Mouse (Mus musculus) layer of hippocampus, postnatal 14 days (tissue): ENCODE measurements around the gene Amigo2. TPM values are rescaled to one million over a fixed set of nuclear protein-coding genes. Genes with fewer than 3 reads are reported as not detected.
A peak's percentile ranks its signal among the peaks of the same experiment; 100 is the strongest.

ENCODE experiments used
- DNase-seq, 2 experiments: peaks; one replicate each; pipeline ENCODE4 v3.0.0; 2021 to 2022; ENCODE audit warnings: low spot score in 2 of 2, mixed read lengths in 1 of 2
- long read RNA-seq, 2 experiments: library from polyadenylated mRNA; stranded (forward); transcript quantifications; one replicate each; pipeline ENCODE4 v2.0.0; 2021
- total RNA-seq, 2 experiments: library from RNA; stranded (reverse); gene quantifications; 2 replicates each; pipeline ENCODE4 v1.2.3; 2021

Amigo2 gene
- 10 to 100 TPM; 21.1 to 26.2 TPM for total RNA-seq
- long read RNA-seq, experiment 1, transcript Amigo2-201 (2 exons, 2,801 nt) = major isoform, 11 of 67 reads
- long read RNA-seq, experiment 1, transcript Amigo2-202 (1 exons, 2,998 nt) = minor isoform, 8 of 67 reads
- long read RNA-seq, experiment 1, partial matches to known transcripts = 0 of 67 reads
- long read RNA-seq, experiment 1, other reads (novel, unspliced or antisense) = 48 of 67 reads
- long read RNA-seq, experiment 2, transcript Amigo2-202 (1 exons, 2,998 nt) = major isoform, 16 of 74 reads
- long read RNA-seq, experiment 2, transcript Amigo2-201 (2 exons, 2,801 nt) = minor isoform, 12 of 74 reads
- long read RNA-seq, experiment 2, partial matches to known transcripts = 0 of 74 reads
- long read RNA-seq, experiment 2, other reads (novel, unspliced or antisense) = 46 of 74 reads

- peak in 1 of 2 experiments; percentile 53 for DNase-seq
These were observed at the start of gene Amigo2, which contains the start of gene Pced1b for GRCm38 (mm10) chr15:97246911-97247790. Gene Amigo2 (minus strand): TSS chr15:97247287. Gene Pced1b (plus strand): TSS chr15:97247107.

DNA sequence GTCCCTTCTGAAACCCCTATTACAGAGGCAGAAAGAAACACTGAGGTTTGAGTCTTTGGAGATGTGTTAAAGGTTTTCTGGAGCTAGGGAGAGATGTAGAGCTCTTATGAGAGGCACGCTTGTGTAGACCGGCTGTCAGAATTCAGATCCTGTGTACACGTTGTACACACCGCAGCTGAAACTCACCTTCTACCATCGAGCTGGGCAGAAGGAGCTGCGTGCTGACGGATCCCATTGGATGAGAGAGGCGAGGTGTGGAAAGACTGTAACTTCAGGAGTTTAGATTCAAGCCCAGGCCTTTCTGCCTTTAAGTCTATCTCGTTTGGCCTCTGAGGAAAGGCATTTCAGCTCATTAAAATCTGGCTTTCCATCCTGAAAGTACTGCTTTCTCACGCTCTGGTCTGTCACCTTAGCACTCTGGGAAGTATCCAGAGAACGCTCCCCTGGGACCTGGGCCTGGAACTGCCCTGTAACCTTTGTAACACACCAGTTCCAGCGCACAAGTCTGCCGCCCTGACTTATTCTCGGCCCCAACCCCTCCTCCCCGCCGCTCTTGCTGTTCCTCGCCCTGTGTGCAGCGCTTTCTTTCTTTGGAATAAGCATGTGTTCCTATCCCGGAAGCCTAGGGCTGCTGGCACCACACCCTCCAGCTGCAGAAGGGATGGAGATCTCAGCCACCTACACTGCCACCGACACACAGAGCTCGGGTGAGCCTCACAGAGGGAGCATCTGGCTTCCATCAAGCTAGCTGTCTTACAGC is 44.4 kb upstream of the Amigo2 start:
- DNase-seq = no peak

GRCm38 (mm10) chr15:97290351-97290750 is 43.3 kb upstream of the Amigo2 start:
- no peak for DNase-seq

DNA sequence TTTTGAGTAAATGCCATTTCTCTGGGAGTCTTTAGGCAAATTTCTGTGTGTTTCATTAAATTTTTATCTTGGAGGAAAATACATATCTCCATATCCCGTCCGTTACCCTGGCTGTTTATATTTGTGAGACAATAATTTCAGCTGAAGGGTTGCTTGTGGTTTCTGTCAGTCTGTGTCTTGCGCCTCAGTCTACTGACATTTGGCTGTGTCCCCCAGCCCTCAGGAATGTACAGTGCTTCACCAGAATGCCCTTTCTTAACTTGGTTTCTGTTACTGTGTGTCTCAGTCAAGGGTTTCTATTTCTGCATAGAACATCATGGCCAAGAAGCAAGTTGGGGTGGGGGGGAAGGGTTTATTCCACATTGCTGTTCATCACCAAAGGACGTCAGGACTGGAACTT is 42.1 kb upstream of the Amigo2 start:
- no peak for DNase-seq

DNA sequence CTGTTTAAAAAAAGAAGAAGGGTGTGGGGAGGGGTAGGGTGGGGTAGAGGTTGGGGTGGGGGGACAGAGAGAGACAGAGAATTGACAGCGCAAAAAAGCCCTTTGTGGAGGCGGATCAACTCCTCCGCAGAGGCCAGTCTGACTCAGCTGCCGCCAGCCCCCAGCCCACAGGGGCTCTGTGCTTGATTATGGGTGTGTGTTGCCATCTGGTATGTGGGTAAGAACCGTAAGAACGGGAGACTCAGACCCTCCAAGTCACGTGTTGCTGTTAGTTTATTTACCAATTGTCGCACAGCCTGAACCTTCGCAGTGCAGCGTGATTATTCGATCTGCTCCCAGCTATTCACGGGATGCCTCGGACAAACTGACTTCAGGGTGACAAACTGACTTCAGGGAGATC is 41.6 kb upstream of the Amigo2 start:
- DNase-seq = no peak

DNA sequence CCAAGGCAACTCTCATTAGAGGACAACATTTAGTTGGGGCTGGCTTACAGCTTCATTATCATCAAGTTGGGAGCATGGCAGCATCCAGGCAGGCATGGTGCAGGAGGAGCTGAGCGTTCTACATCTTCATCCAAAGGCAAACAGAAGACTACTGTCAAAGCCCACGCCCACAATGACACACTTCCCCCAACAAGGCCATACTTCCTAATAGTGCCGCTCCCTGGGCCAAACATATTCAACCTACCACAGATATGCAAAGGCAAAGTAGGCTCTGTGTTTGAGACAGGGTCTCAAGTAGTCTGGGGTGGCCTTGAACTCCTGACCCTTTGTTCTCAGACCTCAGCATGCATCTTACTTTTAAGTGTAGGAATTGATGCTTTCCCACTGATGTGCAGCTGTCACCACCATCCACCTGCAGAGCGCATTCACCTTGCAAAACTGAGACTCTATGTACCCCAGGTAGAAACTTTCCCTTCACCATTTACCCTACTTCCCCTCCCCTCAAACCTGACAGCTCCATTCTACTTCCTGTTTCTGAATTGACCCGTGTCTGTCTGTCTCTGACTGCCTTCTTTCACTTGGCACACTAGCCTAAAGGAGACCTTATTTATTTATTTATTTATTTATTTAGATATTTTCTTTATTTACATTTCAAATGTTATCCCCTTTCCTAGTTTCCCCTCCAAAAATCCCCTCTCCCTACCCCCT is 40.5 kb upstream of the Amigo2 start:
- no peak for DNase-seq

GRCm38 (mm10) chr15:97286731-97287130 is 39.6 kb upstream of the Amigo2 start:
- DNase-seq = no peak

DNA sequence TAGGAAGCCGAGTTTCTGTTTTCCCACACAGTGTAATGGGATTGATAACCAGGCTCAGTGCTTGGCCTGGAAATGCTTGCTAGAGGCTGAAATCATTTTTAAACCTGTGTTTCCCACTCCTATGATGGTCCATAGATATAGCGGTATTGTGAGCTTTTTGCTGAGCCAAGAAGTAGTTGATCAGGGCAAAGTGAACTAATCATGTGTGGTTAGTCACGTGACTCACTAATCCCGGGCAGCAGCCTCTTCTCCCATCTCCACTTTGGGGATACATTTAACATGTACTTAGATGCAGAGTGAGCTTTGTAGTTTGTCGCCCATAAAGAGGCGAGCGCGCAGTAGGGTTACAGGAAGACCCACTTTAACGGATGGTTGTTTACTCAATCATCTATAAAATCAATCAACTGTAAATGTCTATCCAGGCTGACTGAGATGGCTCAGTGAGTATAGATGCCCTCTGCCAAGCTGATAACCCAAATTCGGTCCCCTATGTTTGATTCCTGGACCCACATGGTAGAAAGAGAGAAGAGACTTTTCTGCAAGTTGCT is 38.7 kb upstream of the Amigo2 start:
- DNase-seq = no peak

DNA sequence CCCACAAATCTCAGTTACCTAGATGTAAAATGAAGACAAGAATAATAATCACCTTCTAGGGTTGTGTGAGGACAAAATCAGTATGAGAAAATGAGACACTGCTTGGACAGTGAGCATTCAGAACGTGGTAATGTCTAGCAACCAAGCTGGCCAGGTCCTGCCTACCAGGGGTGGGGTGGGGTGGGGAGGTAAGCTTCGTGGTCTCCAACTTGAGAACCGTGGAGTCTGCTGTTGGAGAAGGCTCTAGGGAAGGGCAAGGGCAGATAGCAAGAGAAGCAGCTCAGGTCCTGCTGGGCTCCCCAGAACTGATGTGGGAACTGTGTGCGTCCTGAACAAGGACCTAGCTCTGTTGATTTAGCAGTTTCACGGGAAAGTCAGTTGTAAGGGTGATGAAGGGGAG is 37.1 kb upstream of the Amigo2 start:
- DNase-seq = no peak

GRCm38 (mm10) chr15:97282572-97282881 is 35.4 kb upstream of the Amigo2 start:
- DNase-seq = no peak

DNA sequence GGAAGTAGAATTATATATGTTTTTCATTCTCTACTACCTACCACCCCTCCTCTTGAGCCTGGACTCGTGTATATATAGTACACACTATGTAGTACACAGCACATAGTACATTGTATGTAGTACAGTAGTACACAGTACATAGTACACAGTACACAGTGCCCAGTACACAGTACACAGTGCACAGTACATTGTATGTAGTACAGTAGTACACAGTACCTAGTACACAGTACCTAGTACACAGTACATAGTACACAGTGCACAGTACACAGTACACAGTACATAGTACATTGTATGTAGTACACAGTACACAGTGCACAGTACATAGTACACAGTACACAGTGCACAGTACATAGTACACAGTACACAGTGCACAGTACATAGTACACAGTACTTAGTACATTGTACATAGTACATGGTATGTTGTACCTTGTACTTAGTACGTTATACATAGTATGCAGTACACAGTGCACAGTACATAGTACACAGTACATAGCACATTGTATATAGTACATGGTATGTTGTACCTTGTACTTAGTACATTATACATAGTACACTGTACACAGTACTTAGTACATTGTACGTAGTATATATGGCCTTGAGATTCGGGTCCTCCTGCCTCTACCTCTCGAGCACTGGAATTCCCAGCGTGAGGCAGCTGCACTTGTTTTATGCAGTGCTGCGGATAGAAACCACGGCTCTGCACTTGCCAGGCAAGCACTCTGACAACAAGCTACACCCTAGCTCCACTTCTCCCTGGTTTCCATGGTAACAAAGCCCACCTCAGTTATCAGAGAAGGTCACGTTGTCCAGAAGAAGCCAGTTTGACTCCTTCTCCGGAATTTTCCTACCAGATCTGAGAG is 34.9 kb upstream of the Amigo2 start:
- DNase-seq = no peak

DNA sequence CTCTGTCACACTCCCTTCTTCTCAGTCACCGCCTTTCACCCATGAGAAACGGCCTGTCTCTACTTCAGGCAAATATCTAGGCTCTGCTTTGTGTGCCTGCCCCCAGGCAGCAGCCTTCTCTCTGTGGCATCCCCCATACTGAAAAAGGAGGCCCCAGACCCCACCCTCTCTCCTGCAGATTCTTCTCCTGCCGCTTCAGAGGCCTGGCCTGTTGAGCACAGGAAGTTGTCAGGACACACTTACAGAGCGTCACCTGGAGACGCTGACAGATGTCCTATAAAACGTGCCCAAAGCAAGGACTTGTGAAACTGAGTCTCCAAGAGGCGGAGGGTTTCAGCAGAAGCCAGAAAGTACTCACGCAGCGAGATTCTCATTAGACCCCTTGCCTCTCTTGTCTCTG is 33.7 kb upstream of the Amigo2 start:
- no peak for DNase-seq

DNA sequence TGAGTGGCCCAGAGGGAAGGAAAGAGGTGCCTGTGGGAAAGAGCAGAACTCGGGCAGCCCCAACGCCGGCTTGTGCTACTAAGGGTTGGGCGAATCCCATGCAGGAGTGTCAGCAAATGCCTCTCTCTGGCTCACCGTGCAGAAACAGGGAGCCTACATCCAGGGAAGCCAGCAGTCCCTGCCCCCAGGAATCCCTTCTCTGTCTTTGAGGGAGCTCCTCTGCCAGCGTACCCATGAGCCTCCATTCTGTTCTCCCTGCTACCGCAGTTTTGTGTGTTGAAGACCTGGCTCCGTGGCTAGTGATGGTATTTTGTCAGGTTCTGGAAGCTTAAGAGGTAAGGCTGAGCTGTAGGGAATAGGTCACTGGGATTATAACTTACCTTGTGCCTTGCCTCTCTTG is 33.0 kb upstream of the Amigo2 start:
- no peak for DNase-seq

- no peak for DNase-seq
These were observed 31.4 kb upstream of the Amigo2 start for GRCm38 (mm10) chr15:97278340-97278948.

DNA sequence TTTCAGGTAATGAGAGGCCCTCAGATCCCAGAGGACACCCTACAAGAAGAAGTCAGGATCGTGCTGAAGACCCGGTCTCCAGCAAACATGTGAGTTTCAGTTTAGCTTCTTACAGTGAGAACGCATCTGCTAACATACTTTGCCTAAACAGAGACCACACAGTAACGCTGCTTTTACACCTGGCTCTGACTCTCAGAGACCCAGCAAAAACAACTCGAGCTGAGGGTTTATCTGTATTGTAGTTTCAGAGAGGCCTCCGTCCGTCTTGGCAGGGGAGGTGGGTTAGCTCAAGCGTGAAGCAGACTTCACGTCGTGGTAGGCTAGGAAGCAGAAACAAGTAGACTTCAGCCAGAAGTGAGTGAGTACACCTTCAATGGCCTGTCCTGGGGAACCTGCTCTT is 30.2 kb upstream of the Amigo2 start:
- no peak for DNase-seq

GRCm38 (mm10) chr15:97276660-97277153 is 29.6 kb upstream of the Amigo2 start:
- DNase-seq = no peak

- DNase-seq = no peak
These were observed 28.7 kb upstream of the Amigo2 start for GRCm38 (mm10) chr15:97275626-97276395.

- DNase-seq = no peak
These were observed 25.7 kb upstream of the Amigo2 start for GRCm38 (mm10) chr15:97272831-97273230.
